Mouse (Mus musculus) layer of hippocampus, adult 9-11 months (tissue): Measurements from ENCODE around the gene Slc7a11.

Experiments
- DNase-seq: peaks from one replicate; pipeline ENCODE4 v3.0.0; 2022

The Slc7a11 gene

DNA sequence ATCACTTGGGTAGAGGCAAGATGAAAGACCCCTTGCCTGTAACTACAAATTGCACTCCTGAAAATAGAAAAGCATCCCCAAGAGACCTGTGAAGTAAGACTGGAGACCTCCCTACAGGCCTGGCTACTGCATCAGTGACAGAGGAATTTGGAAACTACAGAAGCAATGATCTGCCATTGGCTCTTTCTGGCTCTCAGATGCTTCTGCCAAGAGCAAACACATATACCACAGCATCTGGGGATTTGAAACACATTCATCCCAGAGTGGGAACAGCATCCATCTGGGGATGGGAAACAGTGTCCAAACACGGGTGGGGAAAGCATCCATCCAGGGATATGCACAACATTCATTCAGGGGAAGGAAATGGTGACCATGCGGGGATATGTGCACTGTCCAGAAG lies 313.1 kb downstream of the Slc7a11 start:
- no peak for DNase-seq

GRCm38 (mm10) chr3:50121001-50121400 lies 322.4 kb downstream of the Slc7a11 start:
- no peak for DNase-seq

- DNase-seq, result peak; percentile 13
Measured at GRCm38 (mm10) chr3:50116266-50116665, 327.1 kb downstream of the Slc7a11 start.

DNA sequence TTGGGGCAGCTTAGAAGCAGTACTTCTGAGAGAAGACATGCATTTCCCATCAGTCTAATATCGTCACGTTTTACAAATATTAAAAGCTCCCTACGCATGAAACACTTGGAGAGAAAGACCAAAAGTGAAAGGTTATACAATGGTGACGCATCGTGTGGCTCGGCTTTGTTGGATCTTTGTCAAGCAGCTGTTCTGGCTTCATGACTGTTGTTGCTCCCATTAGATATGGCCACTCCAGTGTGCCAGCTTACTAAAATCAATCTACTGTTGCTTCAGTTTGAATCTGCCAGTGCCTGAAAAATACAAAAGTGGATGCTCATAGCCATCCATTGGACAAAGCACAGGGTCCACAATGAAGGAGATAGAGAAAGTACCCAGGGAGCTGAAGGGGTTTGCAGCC lies 337.9 kb downstream of the Slc7a11 start:
- DNase-seq, result no peak

GRCm38 (mm10) chr3:50094404-50095092 lies 348.9 kb downstream of the Slc7a11 start:
- no peak for DNase-seq

- peak; percentile 20 for DNase-seq
Measured at GRCm38 (mm10) chr3:50076979-50077378, 366.4 kb downstream of the Slc7a11 start.

- no peak for DNase-seq
Measured at GRCm38 (mm10) chr3:50063396-50063795, 380.0 kb downstream of the Slc7a11 start.

- DNase-seq, result no peak
Measured at GRCm38 (mm10) chr3:50044666-50045065, 398.7 kb downstream of the Slc7a11 start.

- DNase-seq, result no peak
Measured at GRCm38 (mm10) chr3:50044160-50044559, 399.3 kb downstream of the Slc7a11 start.

DNA sequence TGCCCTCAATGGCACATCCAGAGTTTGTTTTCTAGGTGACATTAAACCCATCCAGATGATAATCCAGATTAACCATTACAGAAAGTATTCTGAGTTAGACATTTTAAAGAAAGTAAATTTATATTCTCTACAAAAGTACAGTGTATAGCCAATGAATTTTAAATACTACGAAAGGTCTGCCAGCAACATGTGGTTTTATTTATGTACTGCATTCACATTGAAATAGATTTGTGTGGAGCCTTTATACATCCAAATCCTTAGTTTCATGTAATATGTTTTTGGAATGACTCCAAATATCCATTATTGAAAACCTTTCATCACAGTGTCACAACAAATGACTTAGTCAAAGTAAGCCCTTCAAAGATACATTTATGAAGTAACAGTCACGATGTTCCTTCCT lies 402.3 kb downstream of the Slc7a11 start:
- no peak for DNase-seq

GRCm38 (mm10) chr3:50035875-50036528 lies 407.4 kb downstream of the Slc7a11 start:
- DNase-seq, result peak; percentile 5

DNA sequence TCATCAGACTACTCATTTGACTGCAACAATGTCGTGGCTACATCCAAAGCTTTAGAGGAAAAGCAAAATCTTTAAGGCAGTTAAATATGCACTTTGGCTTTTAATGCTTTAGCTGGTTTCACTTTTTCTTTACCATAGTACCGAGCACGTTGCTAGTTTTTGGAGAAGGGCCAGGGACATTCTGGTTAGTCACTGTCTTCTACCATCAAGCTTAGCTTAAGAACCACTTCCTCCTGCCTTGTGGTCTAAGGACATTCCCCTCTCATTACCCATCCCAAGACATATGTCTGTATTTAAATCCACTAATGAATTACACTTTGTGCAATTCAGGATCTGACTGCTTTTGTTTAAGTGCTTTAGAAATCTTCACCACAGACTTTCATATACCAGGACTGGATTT lies 410.1 kb downstream of the Slc7a11 start:
- no peak for DNase-seq

- DNase-seq, result no peak
Measured at GRCm38 (mm10) chr3:50026039-50026438, 417.4 kb downstream of the Slc7a11 start.

DNA sequence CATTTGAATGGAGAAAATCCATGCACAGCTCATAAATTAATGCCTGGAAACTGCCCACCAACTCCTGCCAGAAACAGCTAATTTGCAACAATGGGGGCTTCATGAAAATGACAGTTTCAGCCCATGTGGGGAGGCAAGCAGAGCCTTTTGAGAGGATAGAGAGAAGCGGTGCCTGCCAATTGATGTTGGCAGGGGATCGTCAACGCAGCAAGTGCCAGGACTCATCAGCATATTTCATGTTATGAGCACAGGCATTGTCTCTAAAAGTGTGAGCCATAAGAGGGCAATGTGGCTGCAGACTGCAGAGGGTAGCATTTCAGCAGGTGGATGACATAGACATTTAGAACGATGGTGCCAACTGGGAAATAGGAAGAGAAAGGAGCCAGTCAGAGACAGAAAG lies 429.0 kb downstream of the Slc7a11 start:
- DNase-seq, result peak; percentile 83

- no peak for DNase-seq
Measured at GRCm38 (mm10) chr3:50012012-50012411, 431.4 kb downstream of the Slc7a11 start.

DNA sequence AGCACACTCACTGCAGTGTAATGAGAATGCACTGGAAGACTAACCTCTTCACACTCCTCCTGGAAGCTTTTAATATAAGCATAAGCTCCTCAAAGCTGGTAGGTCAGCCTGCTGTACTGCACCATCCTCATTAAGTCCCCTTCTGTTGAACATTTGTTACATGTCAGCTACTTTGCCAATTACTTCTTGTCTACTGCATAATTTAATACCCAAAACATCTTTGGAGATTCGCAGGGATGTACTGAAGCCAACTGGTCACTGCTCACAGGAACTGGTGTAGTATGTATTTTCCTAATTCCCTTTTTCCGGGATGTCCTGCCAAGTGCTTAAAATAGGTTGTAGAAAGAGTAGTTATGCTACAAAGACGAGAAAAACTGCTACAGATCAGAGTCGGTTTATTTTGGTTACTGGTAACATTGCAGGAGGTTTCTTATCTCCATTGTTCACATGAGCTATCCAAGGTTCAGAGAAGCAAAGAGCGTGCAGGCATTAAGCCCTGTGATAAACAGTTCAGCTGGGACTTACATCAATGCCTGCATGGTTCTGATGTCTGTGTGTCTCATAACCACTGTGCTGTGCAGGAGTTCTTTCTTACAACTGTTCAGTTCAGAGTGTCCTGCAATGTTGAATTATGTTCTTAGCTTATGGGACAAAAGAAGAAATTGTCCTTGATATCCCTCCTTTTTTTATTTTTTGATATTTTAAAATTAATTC lies 439.3 kb downstream of the Slc7a11 start:
- no peak for DNase-seq

DNA sequence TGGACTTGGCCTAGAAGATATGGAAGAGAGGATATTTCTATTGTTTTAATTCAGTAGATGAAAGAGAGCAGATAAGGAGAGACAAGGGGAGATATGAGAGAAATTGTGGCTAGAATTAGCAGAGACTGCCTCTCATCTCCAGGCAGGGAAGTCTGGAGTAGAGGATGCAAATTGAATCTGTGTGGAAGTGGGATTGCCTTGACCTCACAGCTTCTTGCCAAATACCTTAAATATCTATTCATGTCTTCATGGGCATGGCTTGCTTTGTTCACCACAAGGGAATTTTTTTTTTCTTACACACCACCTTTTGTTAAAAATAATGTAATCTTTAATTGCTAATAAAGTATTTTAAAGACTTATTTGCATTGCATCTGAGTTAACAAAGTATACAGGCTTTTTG lies 441.3 kb downstream of the Slc7a11 start:
- no peak for DNase-seq

DNA sequence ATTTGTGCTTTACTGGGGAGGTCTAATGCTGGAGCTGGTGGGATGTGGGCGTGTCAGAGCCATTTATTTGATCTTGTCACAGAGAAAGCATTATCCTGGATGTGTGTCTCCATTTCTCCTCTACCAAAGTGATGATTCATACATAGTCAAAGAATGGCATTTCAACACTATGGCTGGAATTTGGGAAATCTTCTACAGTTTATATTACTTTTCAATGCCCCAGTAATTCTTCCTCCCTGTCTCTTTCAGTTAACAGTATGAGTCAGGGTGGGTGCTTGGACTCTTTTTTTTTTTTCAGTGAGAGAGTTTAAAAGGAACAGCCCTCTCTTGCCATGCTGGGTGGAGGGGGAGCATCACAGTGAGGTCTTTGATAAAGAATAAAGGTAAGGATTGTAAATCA lies 441.8 kb downstream of the Slc7a11 start:
- DNase-seq, result no peak

- no peak for DNase-seq
Measured at GRCm38 (mm10) chr3:49992891-49993290, 450.5 kb downstream of the Slc7a11 start.

- DNase-seq, result no peak
Measured at GRCm38 (mm10) chr3:49987236-49987635, 456.2 kb downstream of the Slc7a11 start.

GRCm38 (mm10) chr3:49984795-49985194 lies 458.6 kb downstream of the Slc7a11 start:
- no peak for DNase-seq

DNA sequence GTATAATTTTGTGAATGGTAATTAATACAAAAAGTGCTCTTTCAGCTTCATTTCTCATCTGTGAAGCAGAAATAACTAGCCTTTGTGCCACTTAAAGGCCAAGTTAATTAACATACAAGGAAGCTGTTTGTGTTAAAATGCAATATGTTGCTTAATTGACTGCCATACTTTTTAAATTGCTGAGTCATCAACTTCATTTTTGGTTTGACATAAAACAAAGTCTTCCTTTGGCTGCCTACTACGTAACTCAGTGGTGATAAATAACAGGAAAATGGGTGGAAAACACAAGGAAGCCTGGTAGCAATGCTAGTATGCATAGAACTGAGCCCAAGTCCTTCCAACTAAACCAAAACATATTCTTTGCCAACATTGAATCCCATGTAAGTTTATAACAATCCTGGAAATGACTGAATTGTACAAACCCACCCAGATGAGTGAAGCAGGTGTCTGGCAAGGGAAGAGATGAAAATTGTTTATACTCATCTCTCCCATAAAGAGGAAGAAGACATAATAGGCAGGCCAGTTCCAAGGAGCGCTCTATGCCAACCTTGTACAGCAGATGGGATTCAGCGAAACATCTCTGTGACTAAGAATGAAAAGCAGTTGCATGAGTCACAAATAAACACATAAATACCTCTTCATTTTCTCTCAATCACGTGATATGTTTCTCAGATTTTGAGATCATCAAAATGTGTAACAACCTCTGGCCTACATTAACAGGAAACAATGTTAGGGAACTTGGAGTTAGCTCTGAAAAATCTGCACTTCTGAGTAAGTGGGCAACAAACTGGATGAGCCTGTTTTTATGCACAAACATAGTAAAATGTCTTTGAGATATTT lies 459.8 kb downstream of the Slc7a11 start:
- DNase-seq, result peak; percentile 5

- DNase-seq, result no peak
Measured at GRCm38 (mm10) chr3:49973994-49974393, 469.4 kb downstream of the Slc7a11 start.
